Mouse (Mus musculus): ENCODE data around the gene Cops7b.

Gene Cops7b

GRCm38 (mm10) chr1:86598516-86598915 lies 15.8 kb downstream of the Cops7b start:
- peak; percentile 70 for DNase-seq

- DNase-seq, result no peak
Measured at GRCm38 (mm10) chr1:86600117-86600516, 17.4 kb downstream of the Cops7b start.

- no peak for DNase-seq
Measured at GRCm38 (mm10) chr1:86610954-86611353, 28.2 kb downstream of the Cops7b start.

GRCm38 (mm10) chr1:86612081-86612480 lies 29.4 kb downstream of the Cops7b start:
- no peak for DNase-seq

- peak; percentile 42 for DNase-seq
Measured at GRCm38 (mm10) chr1:86614269-86614668, 31.6 kb downstream of the Cops7b start.

GRCm38 (mm10) chr1:86618454-86619125 lies 35.9 kb downstream of the Cops7b start:
- DNase-seq, result peak; percentile 80

- no peak for DNase-seq
Measured at GRCm38 (mm10) chr1:86622296-86622695, 39.6 kb downstream of the Cops7b start.

- no peak for DNase-seq
Measured at GRCm38 (mm10) chr1:86623001-86624000, 40.6 kb downstream of the Cops7b start.

GRCm38 (mm10) chr1:86628270-86628669 lies 45.6 kb downstream of the Cops7b start:
- no peak for DNase-seq

- DNase-seq, result no peak
Measured at GRCm38 (mm10) chr1:86629936-86630335, 47.2 kb downstream of the Cops7b start.

GRCm38 (mm10) chr1:86630527-86630926 lies 47.8 kb downstream of the Cops7b start:
- DNase-seq, result no peak

GRCm38 (mm10) chr1:86632732-86633380 lies 50.2 kb downstream of the Cops7b start:
- no peak for DNase-seq

- DNase-seq, result no peak
Measured at GRCm38 (mm10) chr1:86633434-86633833, 50.7 kb downstream of the Cops7b start.

GRCm38 (mm10) chr1:86633840-86634750 lies 51.4 kb downstream of the Cops7b start:
- peak; percentile 19 for DNase-seq

- DNase-seq, result peak; percentile 80
Measured at GRCm38 (mm10) chr1:86634751-86635359, 52.2 kb downstream of the Cops7b start.

GRCm38 (mm10) chr1:86643101-86643809 lies 60.6 kb downstream of the Cops7b start:
- no peak for DNase-seq

GRCm38 (mm10) chr1:86647517-86647916 lies 64.8 kb downstream of the Cops7b start:
- DNase-seq, result no peak

- peak; percentile 59 for DNase-seq
Measured at GRCm38 (mm10) chr1:86650272-86650671, 67.6 kb downstream of the Cops7b start.

- DNase-seq, result no peak
Measured at GRCm38 (mm10) chr1:86652675-86653074, 70.0 kb downstream of the Cops7b start.

- no peak for DNase-seq
Measured at GRCm38 (mm10) chr1:86657071-86657470, 74.4 kb downstream of the Cops7b start.
